In the genomic region with DNA sequence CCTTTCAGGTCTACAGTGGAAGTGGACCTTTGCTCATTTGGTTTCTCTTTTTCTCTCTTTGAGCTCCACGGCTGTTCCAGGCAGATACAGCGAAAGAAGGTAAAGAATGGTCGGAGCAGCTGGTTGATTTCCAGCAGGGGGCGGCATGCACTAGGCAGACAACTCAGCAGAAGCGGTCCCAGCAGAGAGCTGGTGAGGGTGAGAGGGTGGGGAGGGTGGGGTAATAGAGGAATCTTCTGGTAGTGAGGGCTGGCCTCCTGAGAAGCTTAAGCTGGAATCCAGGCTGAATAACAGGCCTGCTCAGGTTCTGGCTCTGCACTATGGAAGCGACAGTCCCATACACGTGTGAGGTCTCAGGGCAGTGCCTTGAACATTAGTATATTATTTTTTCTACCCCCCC, we compare ENCODE assay signal across 9 mouse cellular contexts. TPM values are rescaled to one million over a fixed set of nuclear protein-coding genes. Genes with fewer than 3 reads are reported as not detected.
DNase-seq lines count a peak whose midpoint lies in the region; ATAC-seq lines count a peak whose summit lies in the region.
"Had no signal": no experiment of that assay in that cellular context is flagged by ENCODE, and none has a peak within 500 bp of the region (broad histone marks: within the 10 kb centered on the region; RNA-seq: fewer than 3 reads in every experiment).

No protein-coding gene starts in this region.

- H3K9ac ChIP-seq in intestine, embryonic 15.5 days = no peak overlapping the region

- WGBS in intestine, embryonic 15.5 days = 43% methylated on average over 7 of the region's 7 CpGs

- no peaks in the 10 kb centered on the region for H3K27me3 ChIP-seq in intestine, embryonic 15.5 days (replicated peaks)

- ATAC-seq in intestine, embryonic 15.5 days = peak; percentile 36; the same call in 1 of the 2 replicates

- no peak overlapping the region for H3K27ac ChIP-seq in intestine, embryonic 15.5 days
- H3K27ac ChIP-seq: macrophage had no signal

- no peaks in the 10 kb centered on the region for H3K4me1 ChIP-seq in intestine, embryonic 15.5 days (replicated peaks)

- no peaks in the 10 kb centered on the region for H3K36me3 ChIP-seq in intestine, embryonic 15.5 days

- H3K4me2 ChIP-seq in intestine, embryonic 15.5 days (replicated peaks) = no peak overlapping the region

- H3K4me3 ChIP-seq in intestine, embryonic 15.5 days (replicated peaks) = no peak overlapping the region

- H3K9me3 ChIP-seq in intestine, embryonic 15.5 days = no peaks in the 10 kb centered on the region

- DNase-seq in adrenal gland, postnatal 10 days = peak; percentile 7
- no peak for DNase-seq in adrenal gland, adult 18-20 months (ENCODE audit: low spot score in 2 of 2)
- peak; percentile 8 for DNase-seq in right cerebral cortex, adult 18-20 months
- no peak for DNase-seq in right cerebral cortex, postnatal 25 days
- DNase-seq in retina, embryonic 14.5 days (ENCODE audit: low spot score) = peak; percentile 53
- DNase-seq in adrenal gland, adult 8-10 months = no peak
- DNase-seq in gastrocnemius, adult 8-10 months (ENCODE audit: low spot score in 2 of 2) = no peak

RNA-seq across cellular contexts. Expression of a gene that starts 3.5 kb away (rescaled TPM):
- not detected for total RNA-seq in adrenal gland, postnatal 10 days (2021)
- not detected for total RNA-seq in adrenal gland, adult 18-20 months (2021)
- polyA plus RNA-seq in intestine, embryonic 15.5 days (2015; fragmentation: Nextera tagmentation; extraction: Ambion mirVana) = not detected in 2 replicates
- not detected for total RNA-seq in adrenal gland, adult 8-10 months (2022)
- not detected for total RNA-seq in gastrocnemius, adult 8-10 months (2022)
- polyA plus RNA-seq: macrophage had no signal

Comparison
In these comparisons a context has a peak if more than half of its experiments do, and no peak if none do; other contexts are left out.
1. DNase-seq: peak in adrenal gland, postnatal 10 days (single experiment), right cerebral cortex, adult 18-20 months (single experiment) and retina, embryonic 14.5 days (single experiment); none in adrenal gland, adult 18-20 months (0 of 2), right cerebral cortex, postnatal 25 days (single experiment), adrenal gland, adult 8-10 months (single experiment) and gastrocnemius, adult 8-10 months (0 of 2).